Mouse (Mus musculus) midbrain, embryonic 11.5 days (tissue): Measurements from ENCODE around the gene Tmc7. TPM values are rescaled to one million over a fixed set of nuclear protein-coding genes. Genes with fewer than 3 reads are reported as not detected.

Experiments used
- ATAC-seq: fragments of 200-750 bp; cut with Nextera tagmentation; 2 replicates; pipeline ENCODE4 v1.8.0; 2017; ENCODE audit warnings: moderate TSS enrichment, moderate library complexity; ENCODE audit not compliant: low FRiP score
- DNase-seq: peaks from one replicate; pipeline ENCODE4 v3.0.0; 2015; ENCODE audit warnings: low spot score; ENCODE audit errors: missing footprints
- H3K27ac ChIP-seq: fragments of 300-500 bp; sonication (generic); 2 replicates; pipeline ENCODE4 v1.5.1; 2014; ENCODE audit warnings: low read depth, low read length
- H3K27me3 ChIP-seq: fragments of 300-500 bp; sonication (generic); 2 replicates; pipeline ENCODE4 v1.6.1; 2014; ENCODE audit warnings: mild to moderate bottlenecking, low read length, moderate library complexity, mixed read lengths; ENCODE audit not compliant: control insufficient read depth, insufficient read depth
- H3K36me3 ChIP-seq: fragments of 300-500 bp; sonication (generic); 2 replicates; pipeline ENCODE4 v1.6.1; 2014; ENCODE audit warnings: mild to moderate bottlenecking, low read length, moderate library complexity, mixed read lengths; ENCODE audit not compliant: control insufficient read depth, insufficient read depth
- H3K4me1 ChIP-seq: fragments of 300-500 bp; sonication (generic); 2 replicates; pipeline ENCODE4 v1.6.1; 2014; ENCODE audit warnings: low read length; ENCODE audit not compliant: control insufficient read depth, insufficient read depth
- H3K4me2 ChIP-seq: fragments of 300-500 bp; sonication (generic); 2 replicates; pipeline ENCODE4 v1.6.1; 2014; ENCODE audit warnings: mild to moderate bottlenecking, moderate library complexity
- H3K4me3 ChIP-seq: fragments of 300-500 bp; sonication (generic); 2 replicates; pipeline ENCODE4 v1.5.1; 2014; ENCODE audit warnings: low read depth, low read length
- H3K9ac ChIP-seq: fragments of 300-500 bp; sonication (generic); 2 replicates; pipeline ENCODE4 v1.6.1; 2014; ENCODE audit warnings: low read length
- H3K9me3 ChIP-seq: fragments of 300-500 bp; sonication (generic); 2 replicates; pipeline ENCODE4 v1.6.1; 2016; ENCODE audit warnings: low read length; ENCODE audit not compliant: control insufficient read depth
- WGBS: fragments of 180-500 bp; shearing (Covaris S2); extraction: QIAGEN DNeasy Blood & Tissue Kit; methylation state at CpG from one replicate; pipeline ENCODE4 v1.1.7; 2014; 5-methylcytosine and 5-hydroxymethylcytosine counted together
- polyA plus RNA-seq: library from polyadenylated mRNA; unstranded; fragments of >200 nt; fragmentation: Nextera tagmentation; extraction: Ambion mirVana; gene quantifications from 2 replicates; pipeline ENCODE4 v1.2.1, GENCODE M21; 2014

Tmc7 gene
- polyA plus RNA-seq, 1 experiment from 2014 or later, result 9.8 TPM

DNA sequence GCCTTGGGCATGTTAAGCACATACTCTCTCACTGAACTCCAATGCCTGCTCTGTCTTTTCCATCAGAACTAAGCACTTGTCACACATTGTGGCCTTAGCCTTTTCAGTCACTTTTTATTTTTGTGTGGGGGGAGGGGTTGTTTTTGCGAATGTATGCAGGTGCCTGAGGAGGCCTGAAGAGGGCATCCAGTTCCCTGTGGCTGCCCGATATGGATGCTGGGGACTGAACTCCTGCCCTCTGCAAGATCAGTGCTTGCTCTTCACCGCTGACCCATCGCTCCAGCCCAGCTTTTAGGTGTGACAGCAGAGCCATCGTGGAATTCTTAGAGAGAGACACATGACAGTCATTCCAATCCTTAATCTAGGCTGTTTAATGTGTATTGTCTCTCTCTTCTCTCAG lies 13.2 kb downstream of the Tmc7 start:
- H3K4me1 ChIP-seq, result peaks cover 5% of the 10 kb centered on the region; the same call in 1 of the 2 replicates
- H3K36me3 ChIP-seq, result no peaks in the 10 kb centered on the region
- H3K27ac ChIP-seq, result no peak overlapping the region
- no peaks in the 10 kb centered on the region for H3K27me3 ChIP-seq
- no peaks in the 10 kb centered on the region for H3K9me3 ChIP-seq
- no peak overlapping the region for H3K9ac ChIP-seq
- ATAC-seq (no peak), DNase-seq (no peak)
- no peak overlapping the region for H3K4me3 ChIP-seq
- WGBS, result 55% methylated on average over 5 of the region's 5 CpGs
- no peak overlapping the region for H3K4me2 ChIP-seq

GRCm38 (mm10) chr7:118569121-118569543 lies 15.4 kb downstream of the Tmc7 start:
- Histone ChIP-seq H3K4me1 (peaks cover 5% of the 10 kb centered on the region; the same call in 1 of the 2 replicates), H3K4me2 (no peak overlapping the region), H3K27ac (no peak overlapping the region), H3K27me3 (no peaks in the 10 kb centered on the region), H3K9ac (no peak overlapping the region), H3K36me3 (no peaks in the 10 kb centered on the region), H3K9me3 (no peaks in the 10 kb centered on the region), H3K4me3 (no peak overlapping the region)
- WGBS, result 67% methylated on average over 6 of the region's 6 CpGs
- DNase-seq, result no peak
- ATAC-seq, result peak; percentile 62

- no peak overlapping the region for H3K9ac ChIP-seq
- ATAC-seq (no peak), DNase-seq (no peak)
- H3K27me3 ChIP-seq, result no peaks in the 10 kb centered on the region
- H3K36me3 ChIP-seq, result peaks cover 3% of the 10 kb centered on the region; the same call in 1 of the 2 replicates
- no peak overlapping the region for H3K4me2 ChIP-seq
- H3K4me1 ChIP-seq, result no peaks in the 10 kb centered on the region
- H3K9me3 ChIP-seq, result no peaks in the 10 kb centered on the region
- no peak overlapping the region for H3K4me3 ChIP-seq
- 86% methylated on average over 2 of the region's 2 CpGs for WGBS
- no peak overlapping the region for H3K27ac ChIP-seq
These were observed 30.2 kb downstream of the Tmc7 start for GRCm38 (mm10) chr7:118554290-118554689.

GRCm38 (mm10) chr7:118553881-118554280 lies 30.7 kb downstream of the Tmc7 start:
- Histone ChIP-seq H3K4me2 (no peak overlapping the region), H3K9ac (no peak overlapping the region), H3K4me3 (no peak overlapping the region), H3K27me3 (no peaks in the 10 kb centered on the region), H3K9me3 (no peaks in the 10 kb centered on the region), H3K4me1 (no peaks in the 10 kb centered on the region), H3K36me3 (peaks cover 3% of the 10 kb centered on the region; the same call in 1 of the 2 replicates), H3K27ac (no peak overlapping the region)
- 58% methylated on average over 4 of the region's 4 CpGs for WGBS
- no peak for ATAC-seq
- DNase-seq, result no peak

DNA sequence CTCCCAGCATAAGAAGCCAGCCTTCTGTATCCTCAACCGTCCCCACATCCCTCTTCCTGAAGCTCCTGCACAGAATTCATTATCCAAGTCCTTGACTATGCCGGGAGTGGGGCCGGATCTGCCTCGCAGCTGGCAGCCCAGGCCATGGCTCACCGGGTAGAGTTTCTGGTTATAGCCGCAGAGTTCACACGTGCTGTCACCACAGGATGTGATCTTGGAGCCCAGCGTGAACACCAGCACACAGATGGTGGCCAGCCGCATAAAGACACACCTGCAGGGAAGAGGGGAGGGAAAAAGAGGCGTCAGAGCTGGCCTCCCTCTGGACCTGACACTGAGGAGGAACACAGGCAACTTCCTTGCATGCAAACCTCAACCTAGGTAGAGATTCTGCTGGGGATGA lies 37.1 kb downstream of the Tmc7 start:
- no peaks in the 10 kb centered on the region for H3K27me3 ChIP-seq
- H3K4me3 ChIP-seq, result no peak overlapping the region
- H3K27ac ChIP-seq, result no peak overlapping the region
- WGBS, result 77% methylated on average over 10 of the region's 10 CpGs
- no peaks in the 10 kb centered on the region for H3K9me3 ChIP-seq
- H3K4me2 ChIP-seq, result no peak overlapping the region
- no peaks in the 10 kb centered on the region for H3K4me1 ChIP-seq
- H3K9ac ChIP-seq, result no peak overlapping the region
- peaks cover 3% of the 10 kb centered on the region; the same call in 1 of the 2 replicates for H3K36me3 ChIP-seq
- DNase-seq (no peak), ATAC-seq (no peak)

DNA sequence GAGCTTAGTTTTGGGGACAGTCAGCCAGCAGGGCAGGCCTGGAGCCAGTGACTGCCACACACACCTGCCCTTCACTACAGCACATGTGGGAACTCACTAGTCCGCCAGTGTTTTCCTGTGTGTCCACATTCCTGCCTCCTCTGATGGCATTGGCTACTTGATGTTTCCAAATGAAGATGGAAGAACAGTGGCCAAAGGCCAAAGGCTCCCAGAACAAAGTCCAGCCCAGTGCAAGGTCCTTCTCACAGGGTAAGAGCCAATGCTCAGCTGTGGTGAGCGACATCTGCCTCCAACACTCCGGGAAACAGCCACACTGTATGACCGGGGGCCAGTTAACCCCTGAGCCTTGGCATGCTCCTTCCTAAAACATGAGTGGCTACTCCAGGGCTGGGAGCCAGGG lies 40.4 kb downstream of the Tmc7 start:
- DNase-seq (no peak), ATAC-seq (no peak)
- H3K4me1 ChIP-seq, result no peaks in the 10 kb centered on the region
- 91% methylated on average over 4 of the region's 4 CpGs for whole genome bisulfite sequencing
- H3K36me3 ChIP-seq, result no peaks in the 10 kb centered on the region
- H3K9ac ChIP-seq, result no peak overlapping the region
- no peak overlapping the region for H3K4me3 ChIP-seq
- H3K27me3 ChIP-seq, result no peaks in the 10 kb centered on the region
- H3K27ac ChIP-seq, result no peak overlapping the region
- no peak overlapping the region for H3K4me2 ChIP-seq
- no peaks in the 10 kb centered on the region for H3K9me3 ChIP-seq

- Histone ChIP-seq H3K4me3 (no peak overlapping the region), H3K4me1 (peaks cover 4% of the 10 kb centered on the region; the same call in 1 of the 2 replicates), H3K36me3 (no peaks in the 10 kb centered on the region), H3K27me3 (no peaks in the 10 kb centered on the region), H3K27ac (no peak overlapping the region), H3K4me2 (no peak overlapping the region), H3K9me3 (no peaks in the 10 kb centered on the region), H3K9ac (no peak overlapping the region)
- no peak for ATAC-seq
- no peak for DNase-seq
- 81% methylated on average over 4 of the region's 4 CpGs for whole genome bisulfite sequencing
These were observed 49.5 kb downstream of the Tmc7 start for GRCm38 (mm10) chr7:118535076-118535475.

DNA sequence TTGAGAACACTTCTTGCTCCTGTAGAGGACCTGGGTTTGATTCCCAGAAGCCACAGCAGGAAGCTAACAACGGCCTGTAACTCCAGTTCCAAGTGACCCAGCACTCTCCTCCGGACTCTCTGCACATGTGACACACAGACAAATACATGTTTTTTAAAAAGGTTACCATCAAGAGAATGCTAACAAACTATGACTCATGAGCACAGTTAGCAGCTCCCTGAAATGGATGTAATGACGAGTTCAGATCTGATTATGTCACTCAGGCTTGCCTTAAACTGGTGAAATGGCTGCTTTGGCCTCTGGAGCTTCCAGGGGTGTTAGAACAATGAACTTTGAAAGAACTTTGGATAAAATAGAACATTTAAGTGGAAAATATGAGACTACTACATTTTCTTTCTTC lies 50.2 kb downstream of the Tmc7 start:
- Histone ChIP-seq H3K9ac (no peak overlapping the region), H3K36me3 (no peaks in the 10 kb centered on the region), H3K4me1 (peaks cover 4% of the 10 kb centered on the region; the same call in 1 of the 2 replicates), H3K4me2 (no peak overlapping the region), H3K4me3 (no peak overlapping the region), H3K9me3 (no peaks in the 10 kb centered on the region), H3K27ac (no peak overlapping the region), H3K27me3 (no peaks in the 10 kb centered on the region)
- ATAC-seq (no peak), DNase-seq (no peak)
- WGBS, result 79% methylated on average over 3 of the region's 3 CpGs

GRCm38 (mm10) chr7:118533178-118533578 lies 51.4 kb downstream of the Tmc7 start, which contains the start of gene Coq7:
Coq7 (minus strand) TSS chr7:118533356.
- no peaks in the 10 kb centered on the region for H3K36me3 ChIP-seq
- ATAC-seq (peak; percentile 100), DNase-seq (peak; percentile 100)
- peak within 1 kb of the TSS; percentile 69 for H3K4me3 ChIP-seq
- H3K9ac ChIP-seq, result peak within 1 kb of the TSS; percentile 86
- peak within 1 kb of the TSS; percentile 60 for H3K4me2 ChIP-seq
- H3K4me1 ChIP-seq, result peaks cover 4% of the 10 kb centered on the region; the same call in 1 of the 2 replicates
- under 1% methylated on average over 31 of the region's 31 CpGs for WGBS
- no peaks in the 10 kb centered on the region for H3K27me3 ChIP-seq
- H3K9me3 ChIP-seq, result no peaks in the 10 kb centered on the region
- peak within 1 kb of the TSS; percentile 96 for H3K27ac ChIP-seq
